Mouse (Mus musculus): ENCODE measurements at regions not wholly inside any gene's neighbourhood (a gene's known extent, or its start where the extent isn't known, plus 50 kb on each side); places are given as distances from the start of the nearest gene placed in this dataset.

GRCm38 (mm10) chr5:133743606-133744005 lies 355.9 kb upstream of the Castor2 start:
- intact Hi-C loops (cut with DNase I) = no loop called here
- DNase-seq (ENCODE audit: low spot score in 2 of 2) = no peak

DNA sequence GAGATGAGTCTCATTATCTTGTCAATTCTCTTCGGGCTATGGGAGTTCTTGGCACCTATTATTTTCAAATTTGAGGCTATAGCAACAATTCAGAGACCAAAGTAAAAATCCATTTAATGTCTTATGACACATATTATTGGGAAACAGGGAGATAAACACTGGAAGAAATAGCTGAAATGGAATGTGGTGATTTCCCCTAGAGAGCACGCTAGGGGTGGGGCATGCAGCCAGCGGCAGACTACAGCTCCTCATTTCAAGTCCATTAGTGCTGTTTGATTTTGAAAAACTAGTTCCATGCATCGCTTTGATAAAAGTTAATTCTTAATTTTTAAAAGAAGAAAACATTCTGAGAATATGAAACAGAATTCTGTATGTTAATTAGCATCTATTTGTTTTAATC lies 367.6 kb upstream of the Castor2 start:
- no peak for DNase-seq (ENCODE audit: low spot score in 2 of 2)
- intact Hi-C loops (cut with DNase I) = no loop called here

- intact Hi-C loops (cut with DNase I) = no loop called here
- DNase-seq (ENCODE audit: low spot score in 2 of 2) = peak in 1 of 2 experiments; percentile 9
Measured at GRCm38 (mm10) chr5:133718187-133719078, 381.1 kb upstream of the Castor2 start.

- intact Hi-C loops (cut with DNase I) = no loop called here
- DNase-seq (ENCODE audit: low spot score in 2 of 2) = no peak
Measured at GRCm38 (mm10) chr5:133715830-133716229, 383.7 kb upstream of the Castor2 start.

DNA sequence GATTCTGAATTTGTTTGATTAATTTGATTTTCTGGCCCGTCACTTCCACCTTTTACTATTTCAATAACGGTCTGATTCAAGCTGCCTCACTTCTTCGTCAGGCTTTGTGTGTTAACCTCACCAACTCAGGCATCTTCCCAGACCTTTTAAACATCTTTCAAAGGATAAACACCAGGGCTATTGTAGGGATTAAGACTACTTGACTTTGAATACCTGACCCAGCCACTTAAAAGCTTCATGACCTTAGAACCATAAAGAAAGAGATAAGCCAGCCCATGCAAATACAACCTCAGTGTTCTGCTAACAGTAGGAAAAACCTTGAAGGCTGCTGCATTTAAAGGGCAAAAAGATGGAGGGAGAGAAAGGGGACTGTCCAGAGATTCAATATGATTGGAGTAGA lies 386.9 kb upstream of the Castor2 start:
- DNase-seq (ENCODE audit: low spot score in 2 of 2) = no peak

GRCm38 (mm10) chr5:133708881-133709280 lies 390.6 kb upstream of the Castor2 start:
- peak; percentile 2 to 52 for DNase-seq (ENCODE audit: low spot score in 2 of 2)
- intact Hi-C loops (cut with DNase I) = no loop called here

More for the DNA sequence above, 386.9 kb upstream of the Castor2 start:
- intact Hi-C loops (cut with DNase I) = no loop called here

DNA sequence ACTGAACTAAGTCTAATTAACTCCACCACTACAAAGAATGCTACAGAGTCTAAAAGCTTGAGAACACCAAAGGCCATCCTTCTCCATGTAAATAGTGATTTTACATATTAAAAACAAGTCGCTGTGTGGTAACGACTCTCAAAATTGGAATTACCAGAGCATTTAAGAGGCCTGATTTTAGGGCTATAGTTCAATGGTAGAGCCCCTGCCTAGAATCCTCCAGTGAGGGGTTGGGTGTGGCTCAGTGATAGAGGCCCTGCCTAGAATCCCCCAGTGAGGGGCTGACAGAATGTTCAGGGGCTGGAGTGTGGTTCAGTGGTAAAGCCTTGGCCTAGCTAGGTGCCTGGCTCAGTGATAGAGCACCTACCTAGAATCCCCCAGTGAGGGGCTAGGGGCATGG lies 413.3 kb upstream of the Castor2 start:
- intact Hi-C loops (cut with DNase I) = no loop called here

DNA sequence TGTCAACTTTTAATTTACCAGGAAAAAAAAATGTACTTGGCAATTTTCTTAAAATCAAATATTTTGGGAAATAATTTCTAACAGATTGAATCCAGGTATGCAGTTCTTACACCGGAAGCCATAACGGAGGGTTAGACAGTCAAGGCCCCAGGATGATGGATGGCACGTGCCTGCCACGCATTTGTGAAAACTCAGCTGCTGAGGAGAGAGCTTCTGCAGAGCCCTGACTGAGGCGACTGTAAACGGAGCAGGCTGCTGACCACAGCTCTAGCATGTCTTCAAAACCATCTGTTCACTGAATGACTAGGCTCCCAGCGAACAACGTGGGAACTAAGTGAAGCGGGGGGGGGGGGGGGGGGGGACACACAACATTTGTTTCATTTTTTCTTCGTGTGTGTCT lies 416.5 kb upstream of the Castor2 start:
- intact Hi-C loops (cut with DNase I) = no loop called here
- no peak for DNase-seq (ENCODE audit: low spot score in 2 of 2)

More for the DNA sequence above, 413.3 kb upstream of the Castor2 start:
- DNase-seq (ENCODE audit: low spot score in 2 of 2) = no peak

DNA sequence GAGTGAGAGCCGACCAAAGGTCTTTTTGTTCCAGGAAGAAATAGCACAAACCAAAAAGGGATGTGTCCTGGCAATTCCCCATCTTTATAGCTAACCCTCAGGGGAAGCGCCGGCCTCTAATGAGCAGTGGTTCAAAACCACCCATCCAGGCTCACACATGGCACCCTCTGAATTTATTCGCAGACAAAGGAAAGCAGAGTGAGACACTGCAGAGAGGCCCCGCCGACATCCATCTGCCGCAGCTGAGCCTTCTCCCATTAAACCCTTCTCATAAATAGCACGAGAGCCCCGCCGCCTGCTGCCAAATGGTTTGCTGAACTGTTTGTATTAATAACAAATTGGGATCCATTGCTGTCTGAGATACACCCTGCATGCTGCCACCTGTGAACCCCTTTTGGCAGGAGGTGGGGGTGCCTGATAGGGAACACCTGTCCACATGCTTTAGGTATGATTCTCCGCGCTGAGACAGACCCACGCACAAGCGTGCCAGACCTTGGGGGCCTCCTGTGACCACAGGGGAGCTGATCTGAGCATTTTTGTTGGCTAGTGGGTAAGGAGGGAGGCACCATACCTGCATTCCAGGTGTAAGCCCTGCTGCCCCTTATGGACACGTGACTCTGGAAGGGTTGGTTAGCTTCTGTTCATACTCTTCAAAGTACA lies 422.6 kb upstream of the Castor2 start:
- intact Hi-C loops (cut with DNase I) = no loop called here
- peak; percentile 8 to 23 for DNase-seq (ENCODE audit: low spot score in 2 of 2)

DNA sequence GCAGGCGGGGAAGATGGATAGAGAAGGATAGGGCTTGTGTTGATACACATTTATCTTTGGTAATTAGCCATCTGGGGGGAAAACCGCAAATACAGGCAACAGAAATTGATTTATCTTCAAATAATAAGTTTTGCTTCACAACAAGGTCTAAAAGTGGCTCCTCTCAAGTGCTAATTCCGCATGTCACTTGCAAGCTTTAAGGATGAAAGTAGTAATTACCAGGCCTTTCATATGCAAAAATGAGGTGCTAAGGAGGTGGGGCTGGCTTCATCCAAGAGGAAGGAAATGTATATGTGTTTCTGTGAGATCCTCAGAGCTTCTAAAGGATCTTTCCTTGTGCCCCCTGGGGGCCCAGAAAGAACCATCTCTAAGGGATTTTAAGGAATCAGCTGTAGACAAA lies 423.9 kb upstream of the Castor2 start:
- no peak for DNase-seq (ENCODE audit: low spot score in 2 of 2)
- intact Hi-C loops (cut with DNase I) = no loop called here

DNA sequence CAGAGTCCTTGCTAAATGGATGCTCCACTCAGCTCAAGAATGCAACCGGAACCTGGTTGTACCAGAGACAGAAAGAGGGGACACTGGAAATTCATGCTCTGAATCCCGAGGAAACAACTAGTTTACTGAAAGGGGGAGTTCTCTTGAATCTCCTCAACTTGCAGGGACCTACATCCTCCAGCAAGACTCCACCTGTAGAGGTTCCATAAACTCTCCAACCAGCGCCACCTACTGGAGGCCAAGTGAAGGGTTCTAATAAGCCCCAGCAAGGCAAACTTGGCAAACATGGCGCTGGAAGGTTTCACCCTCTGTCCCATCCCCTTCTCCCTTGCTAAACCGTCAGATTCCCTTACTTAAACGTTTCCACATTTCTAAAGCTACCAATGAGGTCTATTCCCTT lies 433.0 kb upstream of the Castor2 start:
- peak; percentile 39 to 47 for DNase-seq (ENCODE audit: low spot score in 2 of 2)

GRCm38 (mm10) chr5:133662474-133663256 lies 436.8 kb upstream of the Castor2 start:
- intact Hi-C loops (cut with DNase I) = no loop called here
- no peak for DNase-seq (ENCODE audit: low spot score in 2 of 2)

More for the DNA sequence above, 433.0 kb upstream of the Castor2 start:
- intact Hi-C loops (cut with DNase I) = no loop called here

- intact Hi-C loops (cut with DNase I) = no loop called here
- DNase-seq (ENCODE audit: low spot score in 2 of 2) = no peak
Measured at GRCm38 (mm10) chr5:133660351-133660750, 439.2 kb upstream of the Castor2 start.

DNA sequence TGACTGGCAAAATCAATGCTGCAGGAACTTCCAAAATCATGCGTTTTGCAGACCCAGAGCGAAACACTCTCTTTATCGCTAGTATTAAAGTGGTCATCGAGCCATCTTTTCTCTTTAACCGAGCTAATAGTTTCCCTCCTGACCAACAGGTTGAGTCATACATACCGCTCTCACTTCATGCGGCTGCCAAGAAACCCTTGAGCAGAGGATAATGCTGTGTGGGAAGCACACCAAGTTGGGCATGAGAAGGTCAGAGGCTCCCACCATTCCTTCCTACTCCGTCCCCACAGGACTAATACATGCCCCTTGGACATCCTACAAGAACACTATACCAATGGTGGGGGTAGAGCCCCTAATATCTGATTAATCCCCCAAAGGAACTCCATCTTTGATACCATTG lies 442.7 kb upstream of the Castor2 start:
- intact Hi-C loops (cut with DNase I) = no loop called here
- no peak for DNase-seq (ENCODE audit: low spot score in 2 of 2)

DNA sequence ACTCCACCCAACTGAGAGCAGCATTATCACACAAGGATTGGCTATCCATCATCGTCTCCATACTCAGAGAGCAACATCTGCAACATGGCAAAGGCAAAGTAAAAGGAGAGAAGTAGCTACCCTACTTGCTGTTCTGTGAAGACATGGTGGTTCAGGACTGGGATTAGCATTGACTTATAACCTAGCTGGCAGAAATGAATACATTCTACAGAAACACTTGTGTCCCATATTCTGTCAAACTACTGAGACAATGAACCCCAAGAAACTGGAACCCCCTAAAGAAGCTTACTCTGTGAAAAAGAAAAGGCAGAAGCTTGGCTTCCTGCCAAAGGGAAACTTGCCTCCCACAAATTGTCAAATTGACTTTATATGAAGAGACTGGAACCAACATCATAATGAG lies 446.1 kb upstream of the Castor2 start:
- intact Hi-C loops (cut with DNase I) = no loop called here
- no peak for DNase-seq (ENCODE audit: low spot score in 2 of 2)

DNA sequence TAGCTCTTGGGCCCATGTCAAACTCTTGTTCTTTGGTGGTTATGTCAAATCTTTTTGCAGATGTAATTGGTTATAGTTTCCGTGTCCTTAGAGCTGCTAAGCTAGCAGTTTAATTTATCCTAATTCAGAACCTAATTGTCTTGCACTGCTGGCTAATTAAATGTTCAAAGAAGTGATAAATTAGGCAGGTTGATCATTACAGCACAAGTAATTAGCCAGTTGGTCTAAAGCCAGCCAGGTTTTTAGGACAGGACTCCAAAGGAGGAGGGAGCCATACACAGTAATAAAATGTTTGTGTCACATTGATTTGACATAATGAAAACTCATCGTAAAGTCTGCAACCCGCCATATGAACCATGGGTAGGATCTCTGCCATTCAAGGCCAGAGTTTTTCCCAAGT lies 449.3 kb upstream of the Castor2 start:
- intact Hi-C loops (cut with DNase I) = no loop called here
- no peak for DNase-seq (ENCODE audit: low spot score in 2 of 2)

- no peak for DNase-seq (ENCODE audit: low spot score in 2 of 2)
- intact Hi-C loops (cut with DNase I) = no loop called here
Measured at GRCm38 (mm10) chr5:133645696-133646195, 453.8 kb upstream of the Castor2 start.

- intact Hi-C loops (cut with DNase I) = no loop called here
- no peak for DNase-seq (ENCODE audit: low spot score in 2 of 2)
Measured at GRCm38 (mm10) chr5:133643326-133643725, 456.2 kb upstream of the Castor2 start.

- intact Hi-C loops (cut with DNase I) = no loop called here
- DNase-seq (ENCODE audit: low spot score in 2 of 2) = no peak
Measured at GRCm38 (mm10) chr5:133634481-133634880, 465.0 kb upstream of the Castor2 start.

- intact Hi-C loops (cut with DNase I) = no loop called here
- DNase-seq (ENCODE audit: low spot score in 2 of 2) = no peak
Measured at GRCm38 (mm10) chr5:133631812-133632211, 467.7 kb upstream of the Castor2 start.
